Mouse (Mus musculus): ENCODE measurements around the gene Zfp652. TPM values are rescaled to one million over a fixed set of nuclear protein-coding genes. Genes with fewer than 3 reads are reported as not detected.

The Zfp652 gene
- polyA plus RNA-seq, 1 experiment = 18.2 TPM

GRCm38 (mm10) chr11:95778831-95779251 lies 66.4 kb downstream of the Zfp652 start:
- Histone ChIP-seq H3K4me3 (replicated peaks) (peak overlapping the region; percentile 46), H3K9me3 (no peaks in the 10 kb centered on the region), H3K4me1 (peaks cover 30% of the 10 kb centered on the region), H3K36me3 (replicated peaks; ENCODE audit: low read length) (peaks cover 20% of the 10 kb centered on the region), H3K27me3 (replicated peaks) (peaks cover 38% of the 10 kb centered on the region)
- TF ChIP-seq GATA1 (IDR thresholded peaks at IDR 0.05; ENCODE audit: borderline replicate concordance, low read length) = no peak
- TF ChIP-seq FLI1 (IDR thresholded peaks at IDR 0.05; ENCODE audit: low read length) = no peak

GRCm38 (mm10) chr11:95779366-95779765 lies 66.9 kb downstream of the Zfp652 start:
- peaks cover 29% of the 10 kb centered on the region for H3K4me1 ChIP-seq
- peaks cover 41% of the 10 kb centered on the region for H3K27me3 ChIP-seq (replicated peaks)
- TF ChIP-seq GATA1 (IDR thresholded peaks at IDR 0.05; ENCODE audit: borderline replicate concordance, low read length) (no peak), FLI1 (IDR thresholded peaks at IDR 0.05; ENCODE audit: low read length) (no peak)
- H3K4me3 ChIP-seq (replicated peaks) = no peak overlapping the region
- no peaks in the 10 kb centered on the region for H3K9me3 ChIP-seq
- peaks cover 19% of the 10 kb centered on the region for H3K36me3 ChIP-seq (replicated peaks; ENCODE audit: low read length)

- H3K4me1 ChIP-seq = peaks cover 29% of the 10 kb centered on the region
- TF ChIP-seq FLI1 (IDR thresholded peaks at IDR 0.05; ENCODE audit: low read length) = no peak
Measured at GRCm38 (mm10) chr11:95780480-95780879, 68.0 kb downstream of the Zfp652 start.

GRCm38 (mm10) chr11:95781557-95781956 lies 69.1 kb downstream of the Zfp652 start:
- TF ChIP-seq FLI1 (IDR thresholded peaks at IDR 0.05; ENCODE audit: low read length) (no peak), GATA1 (IDR thresholded peaks at IDR 0.05; ENCODE audit: borderline replicate concordance, low read length) (no peak)
- peaks cover 29% of the 10 kb centered on the region for H3K4me1 ChIP-seq
- no peak overlapping the region for H3K4me3 ChIP-seq (replicated peaks)
- peaks cover 7% of the 10 kb centered on the region for H3K36me3 ChIP-seq (replicated peaks; ENCODE audit: low read length)
- peaks cover 41% of the 10 kb centered on the region for H3K27me3 ChIP-seq (replicated peaks)
- peaks cover 18% of the 10 kb centered on the region for H3K9me3 ChIP-seq

More at GRCm38 (mm10) chr11:95780480-95780879, 68.0 kb downstream of the Zfp652 start:
- Histone ChIP-seq H3K36me3 (replicated peaks; ENCODE audit: low read length) (peaks cover 12% of the 10 kb centered on the region), H3K4me3 (replicated peaks) (no peak overlapping the region), H3K27me3 (replicated peaks) (peaks cover 39% of the 10 kb centered on the region), H3K9me3 (peaks cover 7% of the 10 kb centered on the region; the same call in 1 of the 2 replicates)

GRCm38 (mm10) chr11:95783457-95783856 lies 71.0 kb downstream of the Zfp652 start:
- TF ChIP-seq FLI1 (IDR thresholded peaks at IDR 0.05; ENCODE audit: low read length) (no peak), GATA1 (IDR thresholded peaks at IDR 0.05; ENCODE audit: borderline replicate concordance, low read length) (no peak)
- Histone ChIP-seq H3K36me3 (replicated peaks; ENCODE audit: low read length) (peaks cover 2% of the 10 kb centered on the region), H3K27me3 (replicated peaks) (peaks cover 45% of the 10 kb centered on the region), H3K4me1 (peaks cover 14% of the 10 kb centered on the region), H3K9me3 (peaks cover 19% of the 10 kb centered on the region), H3K4me3 (replicated peaks) (no peak overlapping the region)

- H3K4me1 ChIP-seq = peaks cover 11% of the 10 kb centered on the region
- H3K9me3 ChIP-seq = peaks cover 19% of the 10 kb centered on the region
- no peak for TF ChIP-seq FLI1 (IDR thresholded peaks at IDR 0.05; ENCODE audit: low read length)
- TF ChIP-seq GATA1 (IDR thresholded peaks at IDR 0.05; ENCODE audit: borderline replicate concordance, low read length) = no peak
- H3K36me3 ChIP-seq (replicated peaks; ENCODE audit: low read length) = no peaks in the 10 kb centered on the region
- H3K4me3 ChIP-seq (replicated peaks) = no peak overlapping the region
- H3K27me3 ChIP-seq (replicated peaks) = peaks cover 42% of the 10 kb centered on the region
Measured at GRCm38 (mm10) chr11:95783958-95784357, 71.5 kb downstream of the Zfp652 start.

GRCm38 (mm10) chr11:95785675-95786074 lies 73.2 kb downstream of the Zfp652 start:
- Histone ChIP-seq H3K27me3 (replicated peaks) (peaks cover 37% of the 10 kb centered on the region), H3K36me3 (replicated peaks; ENCODE audit: low read length) (peaks cover 5% of the 10 kb centered on the region), H3K4me1 (peaks cover 6% of the 10 kb centered on the region; the same call in 1 of the 2 replicates), H3K4me3 (replicated peaks) (no peak overlapping the region), H3K9me3 (peaks cover 19% of the 10 kb centered on the region)
- TF ChIP-seq GATA1 (IDR thresholded peaks at IDR 0.05; ENCODE audit: borderline replicate concordance, low read length) (no peak), FLI1 (IDR thresholded peaks at IDR 0.05; ENCODE audit: low read length) (no peak)

- TF ChIP-seq GATA1 (IDR thresholded peaks at IDR 0.05; ENCODE audit: borderline replicate concordance, low read length) = no peak
Measured at GRCm38 (mm10) chr11:95786511-95786910, 74.0 kb downstream of the Zfp652 start.

GRCm38 (mm10) chr11:95789451-95789891 lies 77.0 kb downstream of the Zfp652 start:
- TF ChIP-seq FLI1 (IDR thresholded peaks at IDR 0.05; ENCODE audit: low read length) (no peak), GATA1 (IDR thresholded peaks at IDR 0.05; ENCODE audit: borderline replicate concordance, low read length) (no peak)
- no peak overlapping the region for H3K4me3 ChIP-seq (replicated peaks)
- peaks cover 17% of the 10 kb centered on the region for H3K36me3 ChIP-seq (replicated peaks; ENCODE audit: low read length)
- peaks cover 28% of the 10 kb centered on the region for H3K9me3 ChIP-seq
- H3K27me3 ChIP-seq (replicated peaks) = peaks cover 53% of the 10 kb centered on the region
- H3K4me1 ChIP-seq = peaks cover 11% of the 10 kb centered on the region

More at GRCm38 (mm10) chr11:95786511-95786910, 74.0 kb downstream of the Zfp652 start:
- peaks cover 10% of the 10 kb centered on the region for H3K36me3 ChIP-seq (replicated peaks; ENCODE audit: low read length)
- no peak overlapping the region for H3K4me3 ChIP-seq (replicated peaks)
- H3K9me3 ChIP-seq = peaks cover 19% of the 10 kb centered on the region
- peaks cover 6% of the 10 kb centered on the region; the same call in 1 of the 2 replicates for H3K4me1 ChIP-seq
- peaks cover 42% of the 10 kb centered on the region for H3K27me3 ChIP-seq (replicated peaks)

- no peak for TF ChIP-seq GATA1 (IDR thresholded peaks at IDR 0.05; ENCODE audit: borderline replicate concordance, low read length)
- no peak for TF ChIP-seq FLI1 (IDR thresholded peaks at IDR 0.05; ENCODE audit: low read length)
- Histone ChIP-seq H3K4me3 (replicated peaks) (no peak overlapping the region), H3K27me3 (replicated peaks) (peaks cover 49% of the 10 kb centered on the region), H3K9me3 (peaks cover 9% of the 10 kb centered on the region), H3K36me3 (replicated peaks; ENCODE audit: low read length) (peaks cover 17% of the 10 kb centered on the region), H3K4me1 (peaks cover 29% of the 10 kb centered on the region)
Measured at GRCm38 (mm10) chr11:95791787-95792186, 79.3 kb downstream of the Zfp652 start.

All from megakaryocyte, embryonic 14.5 days (primary cell).